Mouse (Mus musculus) cerebellum, adult 2 months (tissue): Measurements from ENCODE around the gene Ncln.

Experiments used
- CTCF ChIP-seq: fragments of 200-500 bp; IDR thresholded peaks from 2 replicates; pipeline ENCODE4 v1.5.1; 2011; ENCODE audit warnings: low read depth, mild to moderate bottlenecking, control low read depth, low read length, moderate library complexity, borderline replicate concordance; ENCODE audit not compliant: insufficient read depth
- POLR2A ChIP-seq: fragments of 200-500 bp; IDR thresholded peaks from 2 replicates; pipeline ENCODE4 v1.6.1; 2011; ENCODE audit warnings: low read length, control low read depth, borderline replicate concordance; ENCODE audit not compliant: insufficient read depth

GRCm38 (mm10) chr10:81450140-81450539 is 46.1 kb downstream of the Ncln start:
- TF ChIP-seq CTCF (peak; percentile 100), POLR2A (no peak)
